Mouse (Mus musculus) frontal cortex, postnatal 14 days (tissue): ENCODE measurements at regions not wholly inside any gene's neighbourhood (a gene's known extent, or its start where the extent isn't known, plus 50 kb on each side); places are given as distances from the start of the nearest gene placed in this dataset.

Source experiments
- DNase-seq, 2 experiments: peaks; one replicate each; pipeline ENCODE4 v3.0.0; 2022; ENCODE audit warnings: low spot score in 2 of 2

DNA sequence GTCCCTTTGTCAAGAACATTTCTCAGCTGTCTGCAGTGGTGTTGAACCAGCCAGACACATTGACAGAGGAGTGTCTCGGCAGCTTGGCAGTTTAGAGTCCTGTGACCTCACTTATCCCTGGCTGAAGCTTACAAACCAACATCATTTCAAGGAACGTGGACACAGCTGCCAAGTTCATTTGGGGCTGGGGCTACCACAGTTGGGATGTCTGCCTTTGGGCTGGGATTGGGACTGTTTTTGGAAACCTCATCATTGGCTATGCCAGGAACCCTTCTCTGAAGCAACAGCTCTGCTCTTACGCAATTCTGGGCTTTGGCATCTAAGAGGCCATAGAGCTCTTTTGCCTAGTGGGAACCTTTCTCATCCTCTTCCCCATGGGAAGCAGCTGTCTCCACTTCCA, 200.4 kb downstream of the Gm15262 start:
- no peak for DNase-seq

DNA sequence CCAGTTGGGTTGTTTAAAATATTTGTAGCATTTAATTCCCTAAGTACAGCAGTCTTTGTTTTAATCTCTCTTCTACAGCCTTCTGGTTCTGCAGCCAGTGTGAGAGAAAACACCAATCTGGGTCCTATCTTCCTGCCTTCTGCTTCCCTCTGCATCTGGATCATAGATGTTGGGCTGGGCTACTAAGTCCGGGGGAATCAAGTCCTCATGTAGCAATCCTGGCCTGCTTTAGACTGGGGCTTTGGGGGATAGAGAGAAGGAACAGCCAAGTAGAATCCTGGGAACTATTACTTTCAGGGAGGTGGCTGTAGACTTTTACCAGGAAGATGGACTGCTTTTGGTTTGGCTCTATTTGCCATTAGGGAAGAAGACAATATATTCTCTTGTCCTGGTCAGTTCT, 205.5 kb upstream of the Rai2 start:
- no peak for DNase-seq

DNA sequence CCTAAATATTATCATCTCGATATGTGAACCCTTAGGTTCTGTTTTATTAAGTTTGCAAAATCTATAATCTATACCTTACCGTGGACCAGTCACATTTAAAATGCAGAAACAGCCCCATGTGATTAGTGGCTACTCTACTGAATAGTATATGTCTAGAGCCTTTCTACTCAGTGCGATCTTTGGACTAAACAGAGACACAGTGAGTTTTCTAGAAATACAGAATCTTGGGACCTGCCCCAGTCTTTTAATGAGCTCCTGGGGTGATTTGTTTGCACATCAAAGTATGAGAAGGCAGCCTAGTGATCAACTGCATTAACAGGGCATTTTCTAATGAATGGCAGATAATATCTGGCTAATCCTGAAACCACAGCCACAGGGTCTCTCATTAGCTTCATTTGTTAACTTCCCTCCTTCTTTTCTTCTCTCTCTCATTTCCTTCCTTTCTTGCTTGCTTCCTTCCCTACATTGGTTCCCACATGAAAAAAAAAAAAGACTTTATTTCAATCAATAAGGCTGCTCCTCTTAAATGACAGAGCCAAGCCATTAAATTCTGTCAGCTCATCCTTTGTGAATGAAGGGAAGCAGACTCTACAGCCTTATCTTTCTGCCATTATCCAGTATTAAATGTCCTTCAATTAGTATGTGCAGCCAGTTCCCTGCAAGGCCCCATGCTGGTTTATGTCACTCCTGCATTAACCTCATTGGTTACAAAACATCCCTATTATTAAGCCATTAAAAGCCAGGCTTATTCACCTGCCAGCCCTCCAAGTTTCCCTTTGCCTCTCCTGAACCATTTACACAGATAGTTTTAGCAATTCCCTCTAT, 193.2 kb upstream of the Rai2 start:
- no peak for DNase-seq

DNA sequence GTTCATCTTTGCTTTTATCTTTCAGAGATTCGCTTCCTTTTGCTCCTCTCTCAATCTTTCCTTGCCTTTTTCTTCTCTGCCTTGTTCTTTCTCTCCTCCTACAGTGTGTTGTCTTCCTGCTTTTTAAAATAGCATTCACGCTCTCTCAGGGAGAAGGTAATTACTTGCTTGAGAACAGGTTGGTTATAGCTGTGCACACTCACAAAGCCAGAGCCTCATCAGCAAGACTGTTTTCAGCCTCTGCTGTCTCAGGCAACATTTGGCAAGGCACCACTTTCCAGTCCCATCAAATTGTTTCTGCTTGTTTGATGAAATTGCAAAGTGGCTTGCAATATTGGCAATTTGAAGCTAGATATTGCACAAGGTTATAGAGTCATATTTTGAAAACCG, 192.6 kb upstream of the Rai2 start:
- no peak for DNase-seq

- DNase-seq, result no peak
Measured at GRCm38 (mm10) chrX:161537290-161537689, 179.6 kb upstream of the Rai2 start.

DNA sequence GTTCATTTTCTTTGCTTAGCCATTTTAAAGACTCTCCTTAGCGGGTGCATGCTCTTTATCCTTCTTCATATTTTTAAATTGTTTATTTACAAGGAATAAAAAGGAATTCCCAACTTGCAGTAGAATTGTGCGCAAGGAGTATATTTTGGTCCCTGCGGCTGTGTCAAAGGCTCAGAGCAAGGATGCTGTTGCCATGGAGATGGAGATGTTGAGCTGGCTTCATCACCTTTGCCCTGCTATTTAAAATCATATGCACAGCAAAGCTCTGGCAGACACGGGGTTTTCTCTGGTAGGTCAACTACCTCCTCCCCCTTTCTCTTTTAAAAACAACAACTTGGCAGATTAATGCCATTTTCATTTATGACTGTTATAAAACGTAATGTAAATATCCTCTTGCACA, 160.0 kb upstream of the Rai2 start:
- DNase-seq, result no peak

GRCm38 (mm10) chrX:161558511-161558910, 158.4 kb upstream of the Rai2 start:
- DNase-seq, result no peak

- no peak for DNase-seq
Measured at GRCm38 (mm10) chrX:161566435-161566834, 150.4 kb upstream of the Rai2 start.

DNA sequence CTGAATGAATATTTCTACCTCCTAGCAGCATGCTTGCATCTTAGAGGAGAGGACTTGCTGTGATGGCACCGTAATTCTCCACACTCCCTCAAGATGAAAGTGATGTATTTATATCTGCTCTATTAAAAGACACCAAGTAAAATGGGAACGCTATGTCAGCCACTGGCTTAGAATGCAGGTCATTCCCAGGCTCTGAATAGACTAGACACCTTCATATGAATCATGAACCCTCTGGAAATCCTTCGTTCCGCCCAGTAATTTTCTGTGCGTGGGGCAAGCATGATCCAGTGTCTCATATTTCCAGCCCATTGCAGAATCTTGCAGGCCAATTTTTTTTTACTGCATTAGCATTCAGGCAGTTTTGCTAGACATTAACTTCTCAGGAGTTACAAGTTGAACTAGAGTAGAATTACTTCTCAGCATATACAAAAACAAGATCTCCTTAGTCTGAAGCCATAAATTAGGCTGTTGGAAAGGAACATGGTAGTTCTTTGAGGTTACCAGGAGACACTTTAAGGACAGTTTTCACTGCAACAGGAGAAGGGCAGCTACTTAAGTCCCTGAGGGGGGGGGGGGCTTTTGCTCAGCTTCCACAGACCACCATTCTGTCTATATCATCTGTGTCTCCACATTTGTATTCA, 134.7 kb upstream of the Rai2 start:
- no peak for DNase-seq

DNA sequence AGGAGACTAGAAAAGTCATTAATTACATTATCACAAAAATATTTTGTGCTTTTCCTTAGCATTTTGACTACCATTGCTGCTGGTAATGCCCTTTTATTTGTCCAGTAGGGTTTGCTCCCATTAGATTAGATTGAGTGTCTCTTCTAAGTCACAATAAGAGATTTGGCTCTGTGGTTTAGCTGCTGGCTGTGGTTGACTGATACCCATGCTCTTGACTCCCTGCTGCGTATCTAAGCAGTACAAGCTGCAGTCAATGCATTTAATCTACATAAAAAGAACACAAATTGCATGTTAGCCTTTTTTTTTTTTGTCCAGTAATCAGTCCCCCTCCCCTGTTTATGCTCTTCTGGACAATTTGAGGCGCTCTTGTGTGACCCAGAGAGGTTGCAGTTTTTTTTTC, 133.0 kb upstream of the Rai2 start:
- no peak for DNase-seq

- DNase-seq, result no peak
Measured at GRCm38 (mm10) chrX:161633869-161634268, 83.0 kb upstream of the Rai2 start.

DNA sequence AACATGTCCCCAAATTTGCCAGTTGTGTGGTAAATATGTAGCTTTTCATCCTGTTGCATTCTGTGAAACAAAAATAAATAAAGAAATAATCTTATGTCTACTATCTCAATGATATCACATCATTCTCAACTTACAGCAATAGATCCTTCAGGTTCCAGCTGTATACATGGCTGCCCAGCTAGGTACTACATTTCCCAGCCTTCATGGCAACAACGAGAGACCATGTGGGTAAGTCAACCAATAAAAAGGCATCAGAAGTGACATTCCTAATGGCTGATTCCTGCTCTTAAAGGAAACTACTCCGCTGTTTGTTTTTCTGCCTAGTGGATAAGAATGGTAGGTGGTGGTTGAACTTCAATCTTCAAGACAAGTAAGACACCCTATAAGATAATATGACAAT, 82.5 kb upstream of the Rai2 start:
- no peak for DNase-seq

DNA sequence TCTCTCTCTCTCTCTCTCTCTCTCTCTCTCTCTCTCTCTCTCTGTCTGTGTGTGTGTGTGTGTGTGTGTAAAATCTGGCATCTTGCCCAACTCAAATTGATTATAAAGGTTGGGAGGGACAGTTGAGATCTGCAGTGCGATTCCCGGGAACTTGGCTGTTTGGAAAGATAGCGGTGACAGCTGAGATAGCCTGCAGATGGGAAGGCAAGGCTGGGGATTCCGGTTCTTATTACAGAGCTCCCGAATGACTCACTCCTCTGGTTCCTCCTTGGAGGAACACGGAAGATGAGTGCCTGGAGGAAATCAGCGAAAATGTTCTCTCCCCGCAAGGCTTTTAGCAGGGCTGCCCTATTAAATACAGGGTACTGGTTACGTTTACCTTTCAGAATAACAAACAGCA, 81.2 kb upstream of the Rai2 start:
- DNase-seq, result peak in 1 of 2 experiments; percentile 6

DNA sequence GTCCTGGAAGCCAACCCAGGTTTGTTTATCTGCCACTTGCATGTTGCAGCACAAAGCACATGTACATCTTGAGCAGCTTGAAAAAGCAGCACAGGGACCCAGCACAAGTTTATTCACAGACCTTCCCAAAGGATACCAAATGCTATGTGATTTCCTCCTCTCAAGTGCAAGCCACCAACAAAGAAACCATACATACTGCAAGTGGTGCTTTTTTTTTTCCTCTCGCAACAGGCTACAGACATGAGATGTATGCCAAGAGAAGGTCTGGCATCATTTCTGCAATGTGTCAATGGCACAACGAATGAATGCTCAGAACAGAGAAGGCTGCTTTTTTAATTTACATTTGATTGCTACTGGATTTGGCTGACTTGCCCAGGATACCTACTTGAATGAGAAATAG, 63.8 kb upstream of the Rai2 start:
- no peak for DNase-seq

- no peak for DNase-seq
Measured at GRCm38 (mm10) chrX:161660106-161660505, 56.8 kb upstream of the Rai2 start.

DNA sequence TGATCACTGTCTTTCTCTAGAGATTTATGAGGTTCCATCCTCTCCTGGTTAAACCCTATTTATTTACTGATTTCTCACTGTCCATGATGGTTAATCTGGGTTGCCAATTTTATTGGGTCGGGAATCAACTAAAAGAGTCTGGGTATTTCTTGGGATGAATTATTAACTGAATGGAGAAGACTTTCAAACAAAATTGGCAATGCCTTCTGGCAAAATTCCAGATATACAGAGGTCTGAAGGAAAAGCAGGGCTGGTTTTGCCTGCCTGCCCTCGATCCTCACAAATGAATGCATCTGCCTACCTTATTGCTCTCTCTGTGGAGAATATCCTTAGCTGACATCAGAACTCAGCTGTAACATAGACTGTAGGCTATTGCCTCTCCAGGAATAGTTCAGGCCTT, 54.9 kb upstream of the Rai2 start:
- DNase-seq, result no peak
